Mouse (Mus musculus): ENCODE results near the gene Insl6. TPM values are rescaled to one million over a fixed set of nuclear protein-coding genes. Genes with fewer than 3 reads are reported as not detected.

Gene Insl6
- total RNA-seq, 1 experiment, result 1.7 TPM

DNA sequence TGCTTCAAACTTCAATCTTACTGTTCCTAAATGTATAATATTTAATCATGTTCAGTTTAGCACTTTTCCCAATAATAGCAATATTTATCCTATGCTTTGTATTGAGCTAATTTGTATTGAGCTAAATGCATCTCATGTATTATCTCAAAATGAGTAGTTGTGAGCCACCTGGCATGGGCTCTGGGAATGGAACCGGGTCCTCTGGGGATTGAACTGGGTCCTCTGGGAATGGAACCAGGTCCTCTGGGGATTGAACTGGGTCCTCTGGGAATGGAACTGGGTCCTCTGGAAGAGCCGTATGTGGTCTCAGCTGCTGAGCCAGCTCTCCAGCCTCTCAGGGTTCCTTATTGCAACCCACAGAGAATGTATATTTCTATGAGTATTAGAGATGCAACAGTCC lies 23.0 kb downstream of the Insl6 start:
- no peak for TF ChIP-seq ZNF384 (IDR thresholded peaks at IDR 0.05; ENCODE audit: low read depth, low read length)
- TF ChIP-seq HCFC1 (IDR thresholded peaks at IDR 0.05; ENCODE audit: borderline replicate concordance, insufficient read depth, low read length), result no peak
- no peak for TF ChIP-seq MAFK (IDR thresholded peaks at IDR 0.05; ENCODE audit: insufficient read depth, low read depth, low read length)
- no peak for TF ChIP-seq CHD2 (IDR thresholded peaks at IDR 0.05; ENCODE audit: low read depth, low read length)
- TF ChIP-seq ZC3H11A (IDR thresholded peaks at IDR 0.05; ENCODE audit: borderline replicate concordance, low read depth, low read length), result no peak
- no peak overlapping the region for H3K9ac ChIP-seq (ENCODE audit: insufficient read depth, low read depth, low read length, poor library complexity, severe bottlenecking)
- H3K4me1 ChIP-seq (ENCODE audit: control insufficient read depth in 2 of 2, insufficient read depth in 2 of 2, low read length in 2 of 2, poor library complexity in 1 of 2), result no peaks in the 10 kb centered on the region
- in situ Hi-C loops (cut with MboI; ENCODE audit: low sequenced_read_pairs in 2 of 2, unreplicated experiment in 2 of 2), result no loop called here
- H3K9me3 ChIP-seq (ENCODE audit: control insufficient read depth, insufficient read depth, low read depth, low read length), result no peaks in the 10 kb centered on the region
- no peak overlapping the region for H3K4me3 ChIP-seq (ENCODE audit: insufficient read depth in 1 of 2, low read depth in 1 of 2, low read length in 2 of 2, poor library complexity in 1 of 2, severe bottlenecking in 1 of 2)
- no peaks in the 10 kb centered on the region for H3K36me3 ChIP-seq (ENCODE audit: control insufficient read depth, insufficient read depth, low read length, poor library complexity, severe bottlenecking)
- no peak for DNase-seq (ENCODE audit: low read depth, low spot score)
- no peak overlapping the region for H3K27ac ChIP-seq (ENCODE audit: insufficient read depth, low read depth, low read length, poor library complexity, severe bottlenecking)

DNA sequence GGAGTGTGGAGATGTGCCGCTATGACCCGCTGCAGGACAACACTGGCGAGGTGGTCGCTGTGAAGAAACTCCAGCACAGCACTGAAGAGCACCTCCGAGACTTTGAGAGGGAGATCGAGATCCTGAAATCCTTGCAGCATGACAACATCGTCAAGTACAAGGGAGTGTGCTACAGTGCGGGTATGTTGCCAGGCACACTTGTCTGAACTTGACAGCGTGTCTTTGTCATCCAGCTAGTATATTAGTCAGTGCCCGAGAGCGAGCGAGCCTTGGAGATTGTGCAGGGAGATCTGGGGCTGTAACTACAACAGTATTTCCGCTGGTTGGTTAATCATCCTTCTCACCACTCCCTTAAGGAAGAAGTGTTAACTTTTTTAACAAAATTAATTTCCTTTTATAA lies 24.2 kb downstream of the Insl6 start:
- no peak for DNase-seq (ENCODE audit: low read depth, low spot score)
- in situ Hi-C loops (cut with MboI; ENCODE audit: low sequenced_read_pairs in 2 of 2, unreplicated experiment in 2 of 2), result no loop called here

DNA sequence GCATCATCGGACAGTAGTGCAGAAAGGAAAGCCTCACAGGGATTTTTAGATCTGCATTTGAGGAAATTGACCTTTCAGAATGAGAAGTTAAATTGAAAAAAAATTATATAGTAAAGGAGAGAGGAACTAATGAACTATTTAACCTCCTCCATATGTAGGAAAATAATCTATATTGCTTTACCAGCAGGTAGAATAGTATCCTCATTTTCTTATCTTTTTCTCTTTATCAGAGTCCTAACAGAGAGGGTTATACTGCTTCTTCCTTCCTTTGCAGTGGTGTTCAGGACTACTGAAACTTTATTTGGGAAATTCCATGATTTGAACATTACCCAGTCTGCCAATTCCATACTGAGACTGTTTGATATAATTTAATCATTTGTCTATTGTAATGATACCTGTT lies 27.8 kb downstream of the Insl6 start:
- Histone ChIP-seq H3K9me3 (ENCODE audit: control insufficient read depth, insufficient read depth, low read depth, low read length) (no peaks in the 10 kb centered on the region), H3K9ac (ENCODE audit: insufficient read depth, low read depth, low read length, poor library complexity, severe bottlenecking) (no peak overlapping the region), H3K4me3 (ENCODE audit: insufficient read depth in 1 of 2, low read depth in 1 of 2, low read length in 2 of 2, poor library complexity in 1 of 2, severe bottlenecking in 1 of 2) (no peak overlapping the region), H3K4me1 (ENCODE audit: control insufficient read depth in 2 of 2, insufficient read depth in 2 of 2, low read length in 2 of 2, poor library complexity in 1 of 2) (no peaks in the 10 kb centered on the region), H3K36me3 (ENCODE audit: control insufficient read depth, insufficient read depth, low read length, poor library complexity, severe bottlenecking) (no peaks in the 10 kb centered on the region), H3K27ac (ENCODE audit: insufficient read depth, low read depth, low read length, poor library complexity, severe bottlenecking) (no peak overlapping the region)
- in situ Hi-C loops (cut with MboI; ENCODE audit: low sequenced_read_pairs in 2 of 2, unreplicated experiment in 2 of 2), result no loop called here
- DNase-seq (ENCODE audit: low read depth, low spot score), result no peak
- TF ChIP-seq HCFC1 (IDR thresholded peaks at IDR 0.05; ENCODE audit: borderline replicate concordance, insufficient read depth, low read length) (no peak), ZC3H11A (IDR thresholded peaks at IDR 0.05; ENCODE audit: borderline replicate concordance, low read depth, low read length) (no peak), CHD2 (IDR thresholded peaks at IDR 0.05; ENCODE audit: low read depth, low read length) (no peak)

More for the DNA sequence above, 24.2 kb downstream of the Insl6 start:
- H3K4me3 ChIP-seq (ENCODE audit: insufficient read depth in 1 of 2, low read depth in 1 of 2, low read length in 2 of 2, poor library complexity in 1 of 2, severe bottlenecking in 1 of 2), result no peak overlapping the region
- no peak for TF ChIP-seq ZC3H11A (IDR thresholded peaks at IDR 0.05; ENCODE audit: borderline replicate concordance, low read depth, low read length)
- no peak for TF ChIP-seq HCFC1 (IDR thresholded peaks at IDR 0.05; ENCODE audit: borderline replicate concordance, insufficient read depth, low read length)
- no peak for TF ChIP-seq ZNF384 (IDR thresholded peaks at IDR 0.05; ENCODE audit: low read depth, low read length)
- no peak for TF ChIP-seq CHD2 (IDR thresholded peaks at IDR 0.05; ENCODE audit: low read depth, low read length)
- no peak for TF ChIP-seq MAFK (IDR thresholded peaks at IDR 0.05; ENCODE audit: insufficient read depth, low read depth, low read length)
- no peaks in the 10 kb centered on the region for H3K9me3 ChIP-seq (ENCODE audit: control insufficient read depth, insufficient read depth, low read depth, low read length)
- H3K9ac ChIP-seq (ENCODE audit: insufficient read depth, low read depth, low read length, poor library complexity, severe bottlenecking), result no peak overlapping the region
- no peaks in the 10 kb centered on the region for H3K36me3 ChIP-seq (ENCODE audit: control insufficient read depth, insufficient read depth, low read length, poor library complexity, severe bottlenecking)
- no peaks in the 10 kb centered on the region for H3K4me1 ChIP-seq (ENCODE audit: control insufficient read depth in 2 of 2, insufficient read depth in 2 of 2, low read length in 2 of 2, poor library complexity in 1 of 2)
- H3K27ac ChIP-seq (ENCODE audit: insufficient read depth, low read depth, low read length, poor library complexity, severe bottlenecking), result no peak overlapping the region

DNA sequence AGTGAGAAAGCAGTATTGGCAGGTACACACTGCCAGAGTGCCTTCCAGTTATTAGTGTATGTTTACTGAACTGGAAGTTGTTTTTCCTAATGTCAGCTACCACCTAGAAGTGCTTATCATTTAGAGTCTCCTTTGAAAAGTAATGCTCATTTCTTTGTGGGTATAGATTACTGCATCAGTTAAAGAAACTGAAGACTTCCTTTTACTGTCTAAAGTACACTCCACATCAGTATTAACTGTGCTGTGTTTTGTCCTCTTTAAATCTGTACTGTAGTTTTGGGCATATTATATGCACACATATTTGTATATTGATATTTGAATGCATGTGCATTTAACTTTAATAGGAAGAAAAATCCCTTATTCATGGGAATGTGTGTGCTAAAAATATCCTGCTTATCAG lies 29.0 kb downstream of the Insl6 start:
- TF ChIP-seq ZC3H11A (IDR thresholded peaks at IDR 0.05; ENCODE audit: borderline replicate concordance, low read depth, low read length), result no peak
- no peak for TF ChIP-seq HCFC1 (IDR thresholded peaks at IDR 0.05; ENCODE audit: borderline replicate concordance, insufficient read depth, low read length)
- TF ChIP-seq ZNF384 (IDR thresholded peaks at IDR 0.05; ENCODE audit: low read depth, low read length), result no peak
- no peak for TF ChIP-seq CHD2 (IDR thresholded peaks at IDR 0.05; ENCODE audit: low read depth, low read length)
- no peak for TF ChIP-seq MAFK (IDR thresholded peaks at IDR 0.05; ENCODE audit: insufficient read depth, low read depth, low read length)
- no peaks in the 10 kb centered on the region for H3K9me3 ChIP-seq (ENCODE audit: control insufficient read depth, insufficient read depth, low read depth, low read length)
- H3K9ac ChIP-seq (ENCODE audit: insufficient read depth, low read depth, low read length, poor library complexity, severe bottlenecking), result no peak overlapping the region
- H3K27ac ChIP-seq (ENCODE audit: insufficient read depth, low read depth, low read length, poor library complexity, severe bottlenecking), result no peak overlapping the region
- no peak for DNase-seq (ENCODE audit: low read depth, low spot score)
- no peak overlapping the region for H3K4me3 ChIP-seq (ENCODE audit: insufficient read depth in 1 of 2, low read depth in 1 of 2, low read length in 2 of 2, poor library complexity in 1 of 2, severe bottlenecking in 1 of 2)
- in situ Hi-C loops (cut with MboI; ENCODE audit: low sequenced_read_pairs in 2 of 2, unreplicated experiment in 2 of 2), result no loop called here
- no peaks in the 10 kb centered on the region; a peak in 1 of 4 replicates for H3K4me1 ChIP-seq (ENCODE audit: control insufficient read depth in 2 of 2, insufficient read depth in 2 of 2, low read length in 2 of 2, poor library complexity in 1 of 2)
- H3K36me3 ChIP-seq (ENCODE audit: control insufficient read depth, insufficient read depth, low read length, poor library complexity, severe bottlenecking), result no peaks in the 10 kb centered on the region

DNA sequence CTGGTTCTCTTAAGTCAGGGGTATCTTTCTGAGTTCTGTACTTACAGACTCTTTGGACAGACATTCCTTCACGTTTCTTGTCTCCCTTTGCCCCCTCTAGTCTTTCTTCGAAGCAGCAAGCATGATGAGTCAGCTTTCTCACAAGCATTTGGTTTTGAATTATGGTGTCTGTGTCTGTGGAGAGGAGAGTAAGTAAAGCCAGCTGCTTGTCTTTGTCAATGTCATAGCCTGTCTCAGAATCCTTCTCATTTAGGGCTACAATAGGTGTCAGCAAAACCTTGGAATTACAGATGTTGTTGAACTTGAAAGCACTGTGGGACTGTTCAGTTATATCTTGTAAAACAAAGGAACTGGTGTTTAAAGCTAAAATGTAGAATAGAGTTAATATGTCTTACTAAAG lies 30.4 kb downstream of the Insl6 start:
- no peak for TF ChIP-seq HCFC1 (IDR thresholded peaks at IDR 0.05; ENCODE audit: borderline replicate concordance, insufficient read depth, low read length)
- no peaks in the 10 kb centered on the region for H3K36me3 ChIP-seq (ENCODE audit: control insufficient read depth, insufficient read depth, low read length, poor library complexity, severe bottlenecking)
- no peaks in the 10 kb centered on the region for H3K9me3 ChIP-seq (ENCODE audit: control insufficient read depth, insufficient read depth, low read depth, low read length)
- in situ Hi-C loops (cut with MboI; ENCODE audit: low sequenced_read_pairs in 2 of 2, unreplicated experiment in 2 of 2), result no loop called here
- H3K4me1 ChIP-seq (ENCODE audit: control insufficient read depth in 2 of 2, insufficient read depth in 2 of 2, low read length in 2 of 2, poor library complexity in 1 of 2), result no peaks in the 10 kb centered on the region; a peak in 1 of 4 replicates
- H3K9ac ChIP-seq (ENCODE audit: insufficient read depth, low read depth, low read length, poor library complexity, severe bottlenecking), result no peak overlapping the region
- no peak overlapping the region for H3K4me3 ChIP-seq (ENCODE audit: insufficient read depth in 1 of 2, low read depth in 1 of 2, low read length in 2 of 2, poor library complexity in 1 of 2, severe bottlenecking in 1 of 2)
- DNase-seq (ENCODE audit: low read depth, low spot score), result no peak
- H3K27ac ChIP-seq (ENCODE audit: insufficient read depth, low read depth, low read length, poor library complexity, severe bottlenecking), result no peak overlapping the region
